Mouse (Mus musculus) splenic B cell, adult 2 months (primary cell): ENCODE results near the gene Txn2.

Experiments used
- DNase-seq: peaks from one replicate; pipeline ENCODE4 v3.0.0-alpha.2; 2011; ENCODE audit warnings: low read depth, low spot score
- H3K27me3 ChIP-seq: 2 replicates; pipeline ENCODE4 v1.6.1; 2012; ENCODE audit warnings: mild to moderate bottlenecking, low read length, moderate library complexity, mixed read lengths; ENCODE audit not compliant: control insufficient read depth, poor library complexity, insufficient read depth, severe bottlenecking
- H3K36me3 ChIP-seq: 2 replicates; pipeline ENCODE4 v1.6.1; 2012; ENCODE audit warnings: mild to moderate bottlenecking, low read length, moderate library complexity, mixed read lengths; ENCODE audit not compliant: control insufficient read depth, poor library complexity, insufficient read depth, severe bottlenecking

Txn2 gene

GRCm38 (mm10) chr15:77866583-77867220 is 62.1 kb downstream of the Txn2 start:
- no peaks in the 10 kb centered on the region for H3K27me3 ChIP-seq
- H3K36me3 ChIP-seq = no peaks in the 10 kb centered on the region
- no peak for DNase-seq
